Comparison of ENCODE assay signal across 7 mouse cellular contexts in the genomic region with DNA sequence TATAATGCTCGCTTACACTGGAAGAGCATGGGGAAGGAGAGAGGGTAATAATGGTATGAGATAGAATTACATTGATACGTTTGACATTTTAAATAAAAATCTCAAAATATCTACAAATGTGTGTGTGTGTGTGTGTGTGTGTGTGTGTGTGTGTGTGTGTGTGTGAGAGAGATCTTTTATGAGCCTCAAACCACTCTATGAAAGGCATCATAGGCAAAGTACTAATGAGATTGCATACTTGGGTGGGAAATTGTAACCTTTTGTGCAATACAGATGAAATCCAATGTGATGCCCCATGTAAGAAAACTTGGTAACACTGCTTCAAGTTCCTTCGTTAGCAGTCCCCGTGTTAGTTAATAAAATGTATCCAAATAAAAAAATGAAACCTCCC. TPM values are rescaled to one million over a fixed set of nuclear protein-coding genes. Genes with fewer than 3 reads are reported as not detected.
DNase-seq lines count a peak whose midpoint lies in the region; ATAC-seq and TF ChIP-seq lines count a peak whose summit lies in the region.

No protein-coding gene starts in this region.

- H3K4me2 ChIP-seq in forebrain, embryonic 11.5 days (ENCODE audit: low read depth, low read length, severe bottlenecking) = peak overlapping the region; percentile 53
- H3K4me2 ChIP-seq in limb, embryonic 13.5 days (replicated peaks) = peak overlapping the region; percentile 76
- peak overlapping the region; percentile 62 for H3K4me2 ChIP-seq in stomach, embryonic 15.5 days

- H3K4me1 ChIP-seq in spleen, adult 2 months (ENCODE audit: control insufficient read depth, insufficient read depth, insufficient read length) = peaks cover 2% of the 10 kb centered on the region; the same call in 1 of the 2 replicates
- H3K4me1 ChIP-seq in forebrain, embryonic 11.5 days (replicated peaks; ENCODE audit: control insufficient read depth, insufficient read depth, low read length) = no peaks in the 10 kb centered on the region
- H3K4me1 ChIP-seq in limb, embryonic 13.5 days = peaks cover 13% of the 10 kb centered on the region
- H3K4me1 ChIP-seq in stomach, embryonic 15.5 days = no peaks in the 10 kb centered on the region

- H3K27me3 ChIP-seq in spleen, adult 2 months (ENCODE audit: control insufficient read depth, insufficient read depth, low read length) = no peaks in the 10 kb centered on the region
- H3K27me3 ChIP-seq in forebrain, embryonic 11.5 days (ENCODE audit: control insufficient read depth, insufficient read depth, low read length) = no peaks in the 10 kb centered on the region
- H3K27me3 ChIP-seq in limb, embryonic 13.5 days = no peaks in the 10 kb centered on the region
- H3K27me3 ChIP-seq in stomach, embryonic 15.5 days (replicated peaks) = no peaks in the 10 kb centered on the region

- H3K36me3 ChIP-seq in spleen, adult 2 months (ENCODE audit: control insufficient read depth, insufficient read depth, low read length) = no peaks in the 10 kb centered on the region
- no peaks in the 10 kb centered on the region for H3K36me3 ChIP-seq in forebrain, embryonic 11.5 days (ENCODE audit: control insufficient read depth, insufficient read depth, low read length)
- H3K36me3 ChIP-seq in limb, embryonic 13.5 days = no peaks in the 10 kb centered on the region
- H3K36me3 ChIP-seq in stomach, embryonic 15.5 days = no peaks in the 10 kb centered on the region

- peak; percentile 63 for ATAC-seq in forebrain, embryonic 11.5 days (replicated peaks; ENCODE audit: low FRiP score)
- ATAC-seq in limb, embryonic 13.5 days (ENCODE audit: low FRiP score, low read depth) = 0 out of 2 replicates have a peak, but pooled peaks have one; percentile 21
- no peak for ATAC-seq in stomach, embryonic 15.5 days (ENCODE audit: insufficient read depth, low FRiP score, low read depth)

- no peak for DNase-seq in spleen, adult 2 months (ENCODE audit: low read depth in 1 of 2, low spot score in 2 of 2)
- DNase-seq in spleen, adult 18-20 months = no peak
- no peak for DNase-seq in forebrain, embryonic 11.5 days (ENCODE audit: low spot score)
- no peak for DNase-seq in adrenal gland, postnatal 14 days
- DNase-seq in thymus, postnatal 36 days = no peak

- 36% methylated on average over 4 of the region's 4 CpGs for WGBS in spleen, adult 2 months
- 42% methylated on average over 4 of the region's 4 CpGs for WGBS in forebrain, embryonic 11.5 days
- 35% methylated on average over 4 of the region's 4 CpGs for WGBS in limb, embryonic 13.5 days
- WGBS in stomach, embryonic 15.5 days = 35% methylated on average over 4 of the region's 4 CpGs

- TF ChIP-seq CTCF in spleen, adult 2 months (IDR thresholded peaks at IDR 0.05; ENCODE audit: extremely low read depth, insufficient read depth, insufficient read length, insufficient replicate concordance) = no peak

- H3K9me3 ChIP-seq in forebrain, embryonic 11.5 days (ENCODE audit: control insufficient read depth, low read length) = no peaks in the 10 kb centered on the region
- no peaks in the 10 kb centered on the region for H3K9me3 ChIP-seq in limb, embryonic 13.5 days
- no peaks in the 10 kb centered on the region for H3K9me3 ChIP-seq in stomach, embryonic 15.5 days

- peak overlapping the region; percentile 68 for H3K9ac ChIP-seq in forebrain, embryonic 11.5 days (ENCODE audit: low read length)
- H3K9ac ChIP-seq in limb, embryonic 13.5 days = peak overlapping the region; percentile 88
- no peak overlapping the region for H3K9ac ChIP-seq in stomach, embryonic 15.5 days

- peak overlapping the region; percentile 91; the same call in 1 of the 2 replicates for H3K4me3 ChIP-seq in spleen, adult 2 months (ENCODE audit: extremely low read depth, insufficient read depth, insufficient read length)
- peak overlapping the region; percentile 75 for H3K4me3 ChIP-seq in forebrain, embryonic 11.5 days (ENCODE audit: low read depth, low read length)
- peak overlapping the region; percentile 86 for H3K4me3 ChIP-seq in limb, embryonic 13.5 days
- H3K4me3 ChIP-seq in stomach, embryonic 15.5 days (replicated peaks) = peak overlapping the region; percentile 58

- no peak for TF ChIP-seq POLR2A in spleen, adult 2 months (IDR thresholded peaks at IDR 0.05; ENCODE audit: low read depth, low read length)

- no peak overlapping the region; the same call in 1 of the 2 replicates for H3K27ac ChIP-seq in spleen, adult 2 months (ENCODE audit: insufficient read depth, low read length)
- H3K27ac ChIP-seq in forebrain, embryonic 11.5 days (ENCODE audit: low read depth, low read length) = no peak overlapping the region
- peak overlapping the region; percentile 67; the same call in 1 of the 2 replicates for H3K27ac ChIP-seq in limb, embryonic 13.5 days
- peak overlapping the region; percentile 55; the same call in 1 of the 2 replicates for H3K27ac ChIP-seq in stomach, embryonic 15.5 days

RNA-seq across cellular contexts. Expression of a gene that starts 0.3 kb away (rescaled TPM):
- 10.7 and 13.7 TPM in 2 replicates for polyA plus RNA-seq in spleen, adult 2 months (2012; rRNA removed)
- polyA plus RNA-seq in forebrain, embryonic 11.5 days (2014; fragmentation: Nextera tagmentation; extraction: Ambion mirVana) = 30.9 and 34.9 TPM in 2 replicates
- 35.8 and 41.5 TPM in 2 replicates for polyA plus RNA-seq in limb, embryonic 13.5 days (2015; fragmentation: Nextera tagmentation; extraction: Ambion mirVana)
- polyA plus RNA-seq in stomach, embryonic 15.5 days (2015; fragmentation: Nextera tagmentation; extraction: Ambion mirVana) = 40.3 and 43.6 TPM in 2 replicates
- 31.9 and 34.2 TPM in 2 replicates for total RNA-seq in adrenal gland, postnatal 14 days (2021)

RNA-seq across cellular contexts. Expression of a gene that starts 0.3 kb away (rescaled TPM):
- 4.7 and 7.5 TPM in 2 replicates for polyA plus RNA-seq in spleen, adult 2 months (2012; rRNA removed)
- 25.1 and 28.0 TPM in 2 replicates for polyA plus RNA-seq in forebrain, embryonic 11.5 days (2014; fragmentation: Nextera tagmentation; extraction: Ambion mirVana)
- polyA plus RNA-seq in limb, embryonic 13.5 days (2015; fragmentation: Nextera tagmentation; extraction: Ambion mirVana) = 28.0 and 31.4 TPM in 2 replicates
- polyA plus RNA-seq in stomach, embryonic 15.5 days (2015; fragmentation: Nextera tagmentation; extraction: Ambion mirVana) = 25.9 and 26.3 TPM in 2 replicates
- 33.8 and 42.2 TPM in 2 replicates for total RNA-seq in adrenal gland, postnatal 14 days (2021)

RNA-seq across cellular contexts. Expression of a gene that starts 35.2 kb away (rescaled TPM):
- 0.02 TPM in 1 of 2 replicates, not detected in the other for polyA plus RNA-seq in spleen, adult 2 months (2012; rRNA removed)
- polyA plus RNA-seq in forebrain, embryonic 11.5 days (2014; fragmentation: Nextera tagmentation; extraction: Ambion mirVana) = 0.17 and 0.81 TPM in 2 replicates
- 0.51 and 0.57 TPM in 2 replicates for polyA plus RNA-seq in limb, embryonic 13.5 days (2015; fragmentation: Nextera tagmentation; extraction: Ambion mirVana)
- 0.19 and 0.28 TPM in 2 replicates for polyA plus RNA-seq in stomach, embryonic 15.5 days (2015; fragmentation: Nextera tagmentation; extraction: Ambion mirVana)
- not detected in 2 replicates for total RNA-seq in adrenal gland, postnatal 14 days (2021)

RNA-seq across cellular contexts. Expression of a gene that starts 48.1 kb away (rescaled TPM):
- 47.6 and 54.1 TPM in 2 replicates for polyA plus RNA-seq in spleen, adult 2 months (2012; rRNA removed)
- polyA plus RNA-seq in forebrain, embryonic 11.5 days (2014; fragmentation: Nextera tagmentation; extraction: Ambion mirVana) = 112 and 121 TPM in 2 replicates
- polyA plus RNA-seq in limb, embryonic 13.5 days (2015; fragmentation: Nextera tagmentation; extraction: Ambion mirVana) = 132 and 138 TPM in 2 replicates
- polyA plus RNA-seq in stomach, embryonic 15.5 days (2015; fragmentation: Nextera tagmentation; extraction: Ambion mirVana) = 150 and 155 TPM in 2 replicates
- 103 and 112 TPM in 2 replicates for total RNA-seq in adrenal gland, postnatal 14 days (2021)

Comparison
In these comparisons a context has a peak if more than half of its experiments do, and no peak if none do; other contexts are left out.
1. H3K27ac ChIP-seq: peak in limb, embryonic 13.5 days (single experiment) and stomach, embryonic 15.5 days (single experiment); none in spleen, adult 2 months (single experiment) and forebrain, embryonic 11.5 days (single experiment).
2. Peak in every context shown above with its lines, with median percentiles within 50 percentile points of each other: H3K4me3 ChIP-seq and H3K4me2 ChIP-seq.